Mouse (Mus musculus): ENCODE measurements at regions not wholly inside any gene's neighbourhood (a gene's known extent, or its start where the extent isn't known, plus 50 kb on each side); places are given as distances from the start of the nearest gene placed in this dataset.

- DNase-seq = no peak
Observed at GRCm38 (mm10) chr14:24641853-24642252, 154.9 kb downstream of the Rps24 start.

GRCm38 (mm10) chr14:24644117-24644808 lies 157.3 kb downstream of the Rps24 start:
- DNase-seq = no peak

DNA sequence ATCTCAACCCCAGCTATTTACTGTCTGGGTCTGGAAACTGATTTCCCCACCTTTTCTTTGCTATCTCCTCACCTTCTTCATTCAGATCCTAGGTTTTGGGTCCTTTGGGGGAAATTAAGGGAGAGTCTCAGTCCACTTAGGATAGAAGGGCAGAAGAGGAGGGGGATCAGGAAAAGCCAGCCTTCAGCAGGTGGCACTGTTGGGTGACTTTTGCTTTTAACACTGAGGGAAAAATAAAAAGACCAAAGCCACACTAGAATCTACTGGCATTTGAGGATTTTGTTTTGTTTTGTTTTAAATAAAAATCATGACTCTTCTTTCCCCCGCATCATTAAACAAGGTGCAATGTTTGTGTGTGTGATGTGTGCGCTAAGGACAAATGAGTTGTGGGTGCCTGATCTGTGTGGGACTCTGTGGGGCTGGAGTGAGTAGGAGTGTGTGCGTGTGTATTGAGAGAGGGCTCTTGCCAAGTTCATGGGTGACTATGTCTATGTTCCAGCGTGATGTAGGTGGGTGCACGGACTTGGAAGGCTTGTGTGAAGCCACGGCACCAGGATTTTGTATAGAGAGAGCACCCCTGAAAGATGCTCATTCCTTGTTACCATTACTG lies 159.4 kb downstream of the Rps24 start:
- no peak for DNase-seq

- no peak for DNase-seq
Observed at GRCm38 (mm10) chr14:24647722-24648121, 160.8 kb downstream of the Rps24 start.

DNA sequence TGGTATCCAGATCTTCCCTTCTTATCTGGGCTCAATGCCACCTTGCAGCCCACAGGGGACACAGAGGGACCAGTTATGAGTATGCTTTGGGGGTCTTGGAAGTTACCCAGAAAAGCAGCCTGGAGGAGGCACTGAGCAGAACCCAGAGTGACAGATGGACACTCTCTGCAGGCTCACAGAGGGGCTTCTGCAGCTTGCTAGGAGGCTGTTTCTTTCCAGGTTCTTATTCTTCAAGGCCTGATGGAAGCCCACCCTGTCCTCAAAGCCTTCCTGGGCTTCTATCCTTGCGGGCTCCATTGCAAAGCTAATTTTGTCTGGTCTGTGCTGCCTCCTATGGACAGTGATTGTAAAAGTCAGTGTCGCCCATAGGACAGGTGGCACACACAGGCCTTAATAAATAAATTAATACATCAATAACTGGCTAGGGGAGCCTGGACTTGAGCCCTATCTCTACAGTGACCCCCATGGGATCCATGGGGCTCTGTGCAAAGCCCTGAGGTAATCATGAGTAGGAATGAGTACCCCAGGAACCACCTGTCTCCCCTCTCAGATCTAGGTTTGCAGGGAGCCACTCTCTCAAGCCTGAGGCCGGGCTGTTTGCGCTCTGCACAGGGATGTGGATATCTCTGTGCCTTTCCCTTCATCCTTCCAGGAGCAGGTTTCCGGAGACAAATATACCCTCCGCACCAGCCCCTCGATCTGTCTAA lies 163.4 kb downstream of the Rps24 start:
- DNase-seq = peak; percentile 63

- DNase-seq = no peak
Observed at GRCm38 (mm10) chr14:24650902-24651270, 164.0 kb downstream of the Rps24 start.

DNA sequence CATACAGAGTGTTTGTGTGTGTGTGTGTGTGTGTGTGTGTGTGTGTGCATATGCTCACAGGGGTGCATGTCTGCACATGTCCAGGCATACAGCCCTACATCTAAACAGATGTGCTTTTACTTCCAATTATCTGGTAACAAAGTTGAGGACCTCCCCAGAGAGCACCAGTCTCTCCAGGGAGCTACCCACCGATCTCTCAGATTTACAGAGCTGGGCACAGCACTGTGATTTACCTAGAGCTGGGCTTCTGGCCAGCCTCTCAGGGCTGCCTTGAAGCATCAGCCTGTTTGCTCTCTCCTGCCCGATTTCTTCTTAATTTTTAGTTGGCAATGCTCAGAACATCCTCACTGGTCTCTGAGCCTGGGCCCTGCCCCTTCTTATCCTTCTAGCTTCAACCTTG lies 165.7 kb downstream of the Rps24 start:
- no peak for DNase-seq

GRCm38 (mm10) chr14:24655580-24655979 lies 168.7 kb downstream of the Rps24 start:
- no peak for DNase-seq

DNA sequence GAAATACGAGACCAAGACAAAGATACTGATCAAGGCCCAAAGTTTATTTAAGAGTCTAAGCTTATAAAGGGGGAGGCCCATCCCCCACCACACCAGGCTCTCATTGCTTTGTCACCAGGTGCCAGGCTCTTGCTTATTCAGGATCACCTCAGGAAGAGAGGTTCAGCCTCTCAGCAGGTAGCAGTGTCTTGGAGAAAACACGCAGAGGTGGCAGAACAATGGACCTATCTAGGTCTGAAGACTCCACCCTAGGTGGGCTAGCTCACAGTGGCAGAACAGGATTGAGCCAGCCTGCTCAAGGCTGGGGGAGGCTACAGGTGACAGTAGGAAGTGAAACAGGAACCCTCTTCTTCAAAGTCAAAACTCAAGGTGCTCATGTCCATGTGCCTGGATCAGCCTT lies 174.9 kb downstream of the Rps24 start:
- DNase-seq = no peak

DNA sequence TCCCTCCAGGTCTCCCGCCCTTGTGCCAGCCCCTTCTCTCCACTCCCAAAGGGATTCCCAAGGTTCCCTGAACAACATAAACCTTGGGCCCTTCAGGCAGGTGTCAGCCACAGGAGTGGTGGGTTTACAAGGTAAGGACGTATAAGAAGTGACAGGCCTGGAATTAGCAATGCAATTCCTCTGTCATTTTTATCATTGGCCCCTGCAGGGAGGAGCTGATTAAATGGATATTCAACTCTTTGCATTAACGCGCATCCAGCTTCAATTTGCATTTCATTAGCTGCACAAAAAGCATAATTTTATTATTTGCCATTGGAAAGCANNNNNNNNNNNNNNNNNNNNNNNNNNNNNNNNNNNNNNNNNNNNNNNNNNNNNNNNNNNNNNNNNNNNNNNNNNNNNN lies 178.3 kb downstream of the Rps24 start:
- no peak for DNase-seq
